Mouse (Mus musculus) G1E (cell line): ENCODE results near the gene Pdzd9. TPM values are rescaled to one million over a fixed set of nuclear protein-coding genes. Genes with fewer than 3 reads are reported as not detected.

Experiments used
- ATAC-seq: 2 replicates; pipeline ENCODE4 v1.8.0; 2016; ENCODE audit warnings: mild to moderate bottlenecking; ENCODE audit not compliant: insufficient number of reproducible peaks, poor library complexity, low FRiP score, severe bottlenecking; ENCODE audit errors: extremely low read depth
- DNase-seq: peaks from one replicate; pipeline ENCODE4 v3.0.0; 2012; ENCODE audit warnings: low spot score
- H3K27me3 ChIP-seq: 2 replicates; pipeline ENCODE4 v1.6.1; 2012; ENCODE audit warnings: mild to moderate bottlenecking, low read length, inconsistent platforms; ENCODE audit not compliant: insufficient read depth
- H3K36me3 ChIP-seq: replicated peaks from 2 replicates; pipeline ENCODE3; 2012; ENCODE audit warnings: mild to moderate bottlenecking, inconsistent platforms
- H3K4me1 ChIP-seq: 2 replicates; pipeline ENCODE4 v1.6.1; 2012; ENCODE audit warnings: low read depth, low read length, inconsistent platforms, mixed read lengths; ENCODE audit not compliant: insufficient read depth
- H3K4me3 ChIP-seq: 2 replicates; pipeline ENCODE4 v1.5.1; 2012; ENCODE audit warnings: low read depth, mild to moderate bottlenecking, inconsistent platforms, low read length, moderate library complexity, mixed read lengths
- H3K9me3 ChIP-seq: replicated peaks from 2 replicates; pipeline ENCODE4 v1.6.1; 2012; ENCODE audit warnings: inconsistent platforms
- CTCF ChIP-seq: IDR thresholded peaks from 2 replicates; pipeline ENCODE4 v1.5.1; 2012; ENCODE audit warnings: low read depth, low read length, inconsistent platforms, mixed read lengths
- GATA1 ChIP-seq: IDR thresholded peaks from 2 replicates; pipeline ENCODE4 v1.6.1; 2012; ENCODE audit warnings: borderline replicate concordance, low read length, inconsistent platforms, mixed read lengths
- GATA2 ChIP-seq: IDR thresholded peaks from 2 replicates; pipeline ENCODE4 v1.6.1; 2012; ENCODE audit warnings: low read depth, low read length, inconsistent platforms, borderline replicate concordance
- POLR2AphosphoS5 ChIP-seq: IDR thresholded peaks from 2 replicates; pipeline ENCODE4 v1.6.1; 2012; ENCODE audit warnings: low read depth, low read length, inconsistent platforms; ENCODE audit not compliant: insufficient replicate concordance
- TAL1 ChIP-seq: conservative IDR thresholded peaks from 2 replicates; pipeline ENCODE4 v1.6.1; 2012; ENCODE audit warnings: low read depth, low read length, inconsistent platforms, mixed read lengths
- polyA plus RNA-seq: library from polyadenylated mRNA; stranded (reverse); fragments of >175 nt; gene quantifications from 2 replicates; pipeline ENCODE4 v1.2.3, GENCODE M21; 2012
- total RNA-seq, 2 experiments: library from RNA; stranded (forward) in 1 of 2; stranded (reverse) in 1 of 2; fragments of 200-1000 nt in 1 of 2; fragments of >200 nt in 1 of 2; fragmentation: Nextera tagmentation in 1 of 2; gene quantifications; 2 replicates each; pipeline ENCODE4 v1.2.3; 2014 to 2017

Gene Pdzd9
- total and polyA plus RNA-seq, 3 experiments: 0.38 TPM; not detected in 2

DNA sequence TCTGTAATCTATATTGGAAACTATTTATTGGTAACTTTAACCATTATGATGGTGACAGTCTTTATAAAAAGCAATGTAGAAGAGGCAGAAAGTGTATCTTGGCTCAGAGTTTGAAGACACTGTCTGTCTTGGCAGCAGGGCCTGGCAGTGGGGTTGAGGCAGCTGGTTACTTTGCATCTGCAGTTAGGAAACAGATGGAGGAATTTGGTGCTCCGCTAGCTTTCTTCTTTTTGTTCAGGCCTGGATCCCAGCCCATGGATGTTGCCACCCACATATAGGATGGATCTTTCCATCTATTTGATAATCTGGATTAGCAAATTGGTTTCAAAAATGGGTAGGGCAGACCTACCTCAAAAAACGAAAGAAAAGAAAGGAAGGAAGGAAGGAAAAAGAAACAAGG lies 22.3 kb downstream of the Pdzd9 start:
- DNase-seq (no peak), ATAC-seq (no peak)
- no peaks in the 10 kb centered on the region for H3K27me3 ChIP-seq
- no peaks in the 10 kb centered on the region for H3K9me3 ChIP-seq
- H3K4me1 ChIP-seq: no peaks in the 10 kb centered on the region
- no peak overlapping the region for H3K4me3 ChIP-seq
- no peak for TF ChIP-seq TAL1
- no peak for TF ChIP-seq GATA1
- TF ChIP-seq POLR2AphosphoS5: no peak
- TF ChIP-seq GATA2: no peak
- no peak for TF ChIP-seq CTCF
- peaks cover 95% of the 10 kb centered on the region for H3K36me3 ChIP-seq

DNA sequence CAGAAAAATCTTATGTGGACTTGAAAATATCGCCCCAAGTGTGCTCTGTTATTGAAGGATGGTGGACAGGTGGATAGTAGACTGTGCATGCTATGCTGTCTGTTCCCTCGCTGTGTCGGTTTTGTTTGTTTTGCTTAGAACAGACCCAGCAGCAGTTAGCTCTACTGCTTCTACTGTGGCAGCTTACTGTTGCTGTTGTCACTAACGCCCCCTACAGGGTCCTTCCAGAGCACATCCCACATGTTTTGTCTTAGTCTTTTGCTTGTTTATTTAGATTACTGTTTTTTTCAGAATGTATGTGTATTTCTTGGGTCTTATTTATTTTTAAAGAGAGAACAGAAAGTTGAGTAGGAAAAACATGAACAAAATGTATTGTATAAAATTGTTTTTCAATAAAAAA lies 26.9 kb downstream of the Pdzd9 start:
- Histone ChIP-seq H3K4me3 (no peak overlapping the region), H3K9me3 (no peaks in the 10 kb centered on the region), H3K4me1 (peaks cover 2% of the 10 kb centered on the region; the same call in 1 of the 2 replicates), H3K27me3 (no peaks in the 10 kb centered on the region), H3K36me3 (peaks cover 89% of the 10 kb centered on the region)
- DNase-seq (no peak), ATAC-seq (no peak)
- TF ChIP-seq CTCF: no peak
- TF ChIP-seq GATA2: no peak
- TF ChIP-seq GATA1: no peak
- no peak for TF ChIP-seq POLR2AphosphoS5
- no peak for TF ChIP-seq TAL1

DNA sequence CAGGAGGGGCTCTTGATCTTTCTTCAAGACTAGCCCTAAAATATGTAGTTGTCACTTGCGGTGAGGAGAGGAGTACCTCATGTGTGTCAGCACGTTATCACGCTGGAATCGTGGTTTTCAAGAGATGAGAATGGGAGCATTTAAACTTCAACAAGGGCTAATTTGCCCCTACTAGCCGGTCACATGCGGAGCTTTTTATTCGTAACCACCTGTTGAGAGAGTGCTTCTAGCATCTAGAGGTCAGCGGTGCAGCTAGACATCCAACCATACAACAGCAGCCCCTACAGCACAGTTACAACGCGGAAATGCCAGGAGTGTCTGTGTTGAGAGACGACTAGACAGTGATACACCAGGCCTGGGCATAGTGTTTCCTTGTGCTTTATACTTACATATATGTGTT lies 34.3 kb downstream of the Pdzd9 start:
- H3K36me3 ChIP-seq: peaks cover 36% of the 10 kb centered on the region
- TF ChIP-seq TAL1 (no peak), CTCF (no peak), GATA2 (no peak), POLR2AphosphoS5 (no peak), GATA1 (no peak)
- peaks cover 4% of the 10 kb centered on the region; the same call in 1 of the 2 replicates for H3K27me3 ChIP-seq
- peak; percentile 10 for DNase-seq
- H3K4me3 ChIP-seq: peak overlapping the region; percentile 92
- ATAC-seq: peak; percentile 32; the same call in 1 of the 2 replicates
- no peaks in the 10 kb centered on the region for H3K9me3 ChIP-seq
- H3K4me1 ChIP-seq: peaks cover 34% of the 10 kb centered on the region

DNA sequence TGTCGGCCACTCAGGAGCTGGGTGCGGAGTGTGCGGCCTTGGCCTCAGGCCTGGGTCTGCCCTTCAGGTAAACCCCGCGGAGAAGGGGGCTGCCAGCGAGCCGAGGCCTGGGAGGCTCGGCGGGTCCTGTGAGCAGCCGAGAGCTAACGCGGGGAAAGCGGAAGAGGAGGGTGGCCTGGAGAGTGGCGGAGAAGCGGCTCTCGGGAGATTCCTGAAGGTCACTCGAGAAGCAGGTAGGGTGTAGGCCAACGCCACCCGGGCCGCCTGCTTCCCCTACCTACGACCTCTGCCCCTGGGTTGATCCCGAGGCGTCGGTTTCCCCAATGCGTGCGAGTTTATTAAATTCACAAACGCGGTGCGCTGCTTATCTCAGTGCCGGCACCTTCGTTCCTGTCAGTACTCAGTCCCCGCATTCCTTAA lies 34.8 kb downstream of the Pdzd9 start:
- Histone ChIP-seq H3K4me1 (peaks cover 34% of the 10 kb centered on the region), H3K27me3 (peaks cover 4% of the 10 kb centered on the region; the same call in 1 of the 2 replicates), H3K4me3 (peak overlapping the region; percentile 92), H3K9me3 (no peaks in the 10 kb centered on the region), H3K36me3 (peaks cover 32% of the 10 kb centered on the region)
- no peak for ATAC-seq
- TF ChIP-seq GATA1 (no peak), POLR2AphosphoS5 (no peak), GATA2 (no peak), TAL1 (no peak), CTCF (no peak)
- DNase-seq: peak; percentile 50

DNA sequence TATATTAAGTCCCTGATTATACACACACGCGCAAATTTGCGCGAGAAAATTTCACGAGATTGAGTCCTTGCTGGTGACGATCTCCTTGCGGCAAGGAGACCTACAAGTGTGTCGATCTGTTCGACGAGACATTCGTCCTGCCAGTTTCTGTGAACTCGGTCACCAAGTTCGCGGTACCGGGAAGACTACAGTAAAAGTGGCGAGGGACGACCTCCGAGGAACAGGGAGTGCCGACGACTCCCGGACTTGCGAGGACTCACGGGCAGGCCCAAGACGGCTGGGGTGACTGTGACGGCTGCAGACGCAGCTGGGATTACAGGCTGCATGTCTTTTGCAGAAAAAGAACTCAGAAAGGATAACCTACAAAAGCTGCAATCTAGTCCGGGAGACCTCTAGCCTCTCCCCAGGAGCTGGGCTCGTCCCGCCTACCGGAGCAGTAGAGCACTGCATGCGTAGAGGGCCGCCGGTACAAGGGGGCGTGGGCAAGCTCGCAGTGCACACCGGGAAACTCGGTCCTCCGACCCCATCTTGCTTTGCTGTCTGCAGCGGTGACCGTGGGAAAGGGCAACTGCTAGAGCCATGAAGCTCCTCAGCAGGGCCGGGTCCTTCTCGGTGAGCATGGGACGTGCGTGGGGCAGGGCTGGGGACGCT lies 35.3 kb downstream of the Pdzd9 start, which contains the start of gene Uqcrc2:
Gene Uqcrc2 (plus strand): TSS at position 466 of the 651 bp plus-strand sequence.
- Histone ChIP-seq H3K27me3 (peaks cover 9% of the 10 kb centered on the region; the same call in 1 of the 2 replicates), H3K4me1 (peaks cover 34% of the 10 kb centered on the region), H3K36me3 (peaks cover 26% of the 10 kb centered on the region), H3K9me3 (no peaks in the 10 kb centered on the region), H3K4me3 (peak within 1 kb of the TSS; percentile 92)
- DNase-seq: peak; percentile 89
- TF ChIP-seq POLR2AphosphoS5: no peak
- TF ChIP-seq GATA2: no peak
- no peak for TF ChIP-seq TAL1
- TF ChIP-seq CTCF: 0 out of 2 replicates have a peak, but pooled peaks have one; percentile 32
- ATAC-seq: peak; percentile 98

DNA sequence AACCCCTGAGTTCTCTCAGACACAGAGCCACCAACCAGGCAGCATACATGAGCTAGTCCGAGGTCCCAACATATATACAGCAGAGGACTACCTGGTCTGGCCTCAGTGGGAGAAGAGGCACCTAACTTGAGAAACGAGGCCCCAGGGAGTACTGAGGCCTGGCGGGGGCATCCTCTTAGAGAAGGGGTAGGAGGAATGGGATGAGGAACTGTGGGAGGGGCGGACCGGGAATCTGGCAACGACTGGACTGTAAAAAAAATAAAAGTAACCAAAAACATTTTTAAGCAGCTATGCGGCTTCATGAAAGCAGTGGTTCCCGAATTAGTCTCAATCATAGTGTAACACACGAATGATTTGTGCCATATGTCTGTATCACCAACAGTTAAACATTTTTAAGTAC lies 35.8 kb downstream of the Pdzd9 start:
- peak overlapping the region; percentile 92 for H3K4me3 ChIP-seq
- ATAC-seq (no peak), DNase-seq (no peak)
- peaks cover 34% of the 10 kb centered on the region for H3K4me1 ChIP-seq
- peaks cover 21% of the 10 kb centered on the region for H3K36me3 ChIP-seq
- H3K9me3 ChIP-seq: no peaks in the 10 kb centered on the region
- TF ChIP-seq POLR2AphosphoS5: no peak
- TF ChIP-seq GATA2: no peak
- TF ChIP-seq GATA1: no peak
- no peak for TF ChIP-seq TAL1
- no peak for TF ChIP-seq CTCF
- peaks cover 10% of the 10 kb centered on the region; the same call in 1 of the 2 replicates for H3K27me3 ChIP-seq
